Mouse (Mus musculus): ENCODE measurements around the gene Fpr-rs7.

Fpr-rs7 gene

DNA sequence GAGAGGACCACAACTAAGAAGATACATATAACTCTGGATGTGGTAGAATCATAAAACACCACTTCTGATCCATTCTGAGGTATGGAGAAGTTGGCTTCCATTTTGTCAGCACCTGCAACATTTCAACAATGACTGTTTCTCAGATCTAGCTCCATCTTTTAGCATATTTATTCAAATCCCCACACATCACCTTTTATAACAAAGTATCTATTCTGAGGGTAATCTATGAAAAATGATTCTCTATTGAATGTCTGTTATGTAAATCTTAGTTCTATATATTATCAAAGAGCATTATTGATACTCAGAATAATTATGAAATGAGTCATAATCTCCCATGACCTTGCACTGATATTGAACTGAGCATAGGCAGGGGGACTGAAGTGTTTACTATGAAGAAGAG is at the start of gene Fpr-rs7:
Fpr-rs7 (minus strand) TSS at position 101 of the 400 bp plus-strand sequence.
- no peak for DNase-seq (ENCODE audit: low read depth, low spot score)

GRCm38 (mm10) chr17:20074090-20074489 is 39.9 kb downstream of the Fpr-rs7 start:
- DNase-seq (ENCODE audit: low read depth, low spot score), result no peak

GRCm38 (mm10) chr17:20071656-20072396 is 42.2 kb downstream of the Fpr-rs7 start:
- DNase-seq (ENCODE audit: low read depth, low spot score), result no peak
